Mouse (Mus musculus): Measurements from ENCODE around the gene Gm20388. TPM values are rescaled to one million over a fixed set of nuclear protein-coding genes. Genes with fewer than 3 reads are reported as not detected.

The Gm20388 gene
- polyA plus RNA-seq, 1 experiment from 2014 or later: not detected

- H3K4me1 ChIP-seq (replicated peaks): peaks cover 37% of the 10 kb centered on the region
- H3K36me3 ChIP-seq: no peaks in the 10 kb centered on the region
- H3K4me3 ChIP-seq: no peak overlapping the region
- no peak overlapping the region for H3K4me2 ChIP-seq
- no peaks in the 10 kb centered on the region for H3K9me3 ChIP-seq (replicated peaks)
- no peak overlapping the region for H3K9ac ChIP-seq
- WGBS: 83% methylated on average over 8 of the region's 8 CpGs
- H3K27me3 ChIP-seq: no peaks in the 10 kb centered on the region
- ATAC-seq (replicated peaks; ENCODE audit: insufficient number of reproducible peaks, insufficient read depth, low FRiP score, low read depth): no peak
- no peak overlapping the region for H3K27ac ChIP-seq
Observed at GRCm38 (mm10) chr8:120207364-120207763, 296.7 kb downstream of the Gm20388 start.

GRCm38 (mm10) chr8:120208113-120208512, 297.5 kb downstream of the Gm20388 start:
- no peak overlapping the region for H3K9ac ChIP-seq
- H3K36me3 ChIP-seq: no peaks in the 10 kb centered on the region
- no peak for ATAC-seq (replicated peaks; ENCODE audit: insufficient number of reproducible peaks, insufficient read depth, low FRiP score, low read depth)
- WGBS: 69% methylated on average over 11 of the region's 11 CpGs
- H3K27ac ChIP-seq: no peak overlapping the region
- no peak overlapping the region for H3K4me2 ChIP-seq
- peaks cover 33% of the 10 kb centered on the region for H3K4me1 ChIP-seq (replicated peaks)
- H3K27me3 ChIP-seq: no peaks in the 10 kb centered on the region
- no peaks in the 10 kb centered on the region for H3K9me3 ChIP-seq (replicated peaks)
- H3K4me3 ChIP-seq: no peak overlapping the region

GRCm38 (mm10) chr8:120211345-120211744, 300.7 kb downstream of the Gm20388 start:
- Histone ChIP-seq H3K4me3 (no peak overlapping the region), H3K4me1 (replicated peaks) (peaks cover 37% of the 10 kb centered on the region), H3K27ac (no peak overlapping the region), H3K4me2 (no peak overlapping the region), H3K27me3 (no peaks in the 10 kb centered on the region), H3K9ac (no peak overlapping the region), H3K36me3 (no peaks in the 10 kb centered on the region), H3K9me3 (replicated peaks) (no peaks in the 10 kb centered on the region)
- no peak for ATAC-seq (replicated peaks; ENCODE audit: insufficient number of reproducible peaks, insufficient read depth, low FRiP score, low read depth)
- WGBS: 11% methylated on average over 4 of the region's 4 CpGs

GRCm38 (mm10) chr8:120212596-120212995, 302.0 kb downstream of the Gm20388 start:
- Histone ChIP-seq H3K4me1 (replicated peaks) (peaks cover 49% of the 10 kb centered on the region), H3K27ac (no peak overlapping the region), H3K36me3 (no peaks in the 10 kb centered on the region), H3K27me3 (no peaks in the 10 kb centered on the region), H3K9ac (no peak overlapping the region), H3K4me2 (no peak overlapping the region), H3K4me3 (no peak overlapping the region), H3K9me3 (replicated peaks) (no peaks in the 10 kb centered on the region)
- WGBS: 92% methylated on average over 7 of the region's 7 CpGs
- no peak for ATAC-seq (replicated peaks; ENCODE audit: insufficient number of reproducible peaks, insufficient read depth, low FRiP score, low read depth)

- H3K27ac ChIP-seq: no peak overlapping the region
- no peak overlapping the region for H3K4me3 ChIP-seq
- H3K27me3 ChIP-seq: no peaks in the 10 kb centered on the region
- no peaks in the 10 kb centered on the region for H3K36me3 ChIP-seq
- 92% methylated on average over 3 of the region's 3 CpGs for WGBS
- H3K9me3 ChIP-seq (replicated peaks): no peaks in the 10 kb centered on the region
- no peak for ATAC-seq (replicated peaks; ENCODE audit: insufficient number of reproducible peaks, insufficient read depth, low FRiP score, low read depth)
- peaks cover 52% of the 10 kb centered on the region for H3K4me1 ChIP-seq (replicated peaks)
- H3K4me2 ChIP-seq: no peak overlapping the region
- H3K9ac ChIP-seq: no peak overlapping the region
Observed at GRCm38 (mm10) chr8:120213229-120213628, 302.6 kb downstream of the Gm20388 start.

GRCm38 (mm10) chr8:120213939-120214338, 303.3 kb downstream of the Gm20388 start:
- H3K4me1 ChIP-seq (replicated peaks): peaks cover 52% of the 10 kb centered on the region
- no peak overlapping the region for H3K4me2 ChIP-seq
- WGBS: 61% methylated on average over 5 of the region's 5 CpGs
- H3K4me3 ChIP-seq: no peak overlapping the region
- no peak overlapping the region for H3K27ac ChIP-seq
- H3K36me3 ChIP-seq: no peaks in the 10 kb centered on the region
- no peaks in the 10 kb centered on the region for H3K9me3 ChIP-seq (replicated peaks)
- no peak overlapping the region for H3K9ac ChIP-seq
- no peaks in the 10 kb centered on the region for H3K27me3 ChIP-seq
- ATAC-seq (replicated peaks; ENCODE audit: insufficient number of reproducible peaks, insufficient read depth, low FRiP score, low read depth): 0 out of 2 replicates have a peak, but pooled peaks have one; percentile 21

- WGBS: 47% methylated on average over 7 of the region's 7 CpGs
- Histone ChIP-seq H3K27me3 (no peaks in the 10 kb centered on the region; the same call in 1 of the 2 replicates), H3K9me3 (replicated peaks) (no peaks in the 10 kb centered on the region), H3K36me3 (no peaks in the 10 kb centered on the region), H3K4me2 (no peak overlapping the region), H3K9ac (no peak overlapping the region), H3K4me1 (replicated peaks) (peaks cover 49% of the 10 kb centered on the region), H3K27ac (peak overlapping the region; percentile 41), H3K4me3 (no peak overlapping the region)
- no peak for ATAC-seq (replicated peaks; ENCODE audit: insufficient number of reproducible peaks, insufficient read depth, low FRiP score, low read depth)
Observed at GRCm38 (mm10) chr8:120215416-120216141, 304.9 kb downstream of the Gm20388 start.

GRCm38 (mm10) chr8:120216855-120217830, 306.5 kb downstream of the Gm20388 start:
- Histone ChIP-seq H3K9me3 (replicated peaks) (no peaks in the 10 kb centered on the region), H3K36me3 (no peaks in the 10 kb centered on the region), H3K4me1 (replicated peaks) (peaks cover 37% of the 10 kb centered on the region), H3K27me3 (no peaks in the 10 kb centered on the region; the same call in 1 of the 2 replicates), H3K4me3 (no peak overlapping the region), H3K4me2 (0 out of 2 replicates have a peak overlapping the region, but pooled peaks have one; percentile 24), H3K9ac (peak overlapping the region; percentile 20; the same call in 1 of the 2 replicates), H3K27ac (peak overlapping the region; percentile 81)
- WGBS: 14% methylated on average over 13 of the region's 13 CpGs
- ATAC-seq (replicated peaks; ENCODE audit: insufficient number of reproducible peaks, insufficient read depth, low FRiP score, low read depth): peak; percentile 58; the same call in 1 of the 2 replicates

GRCm38 (mm10) chr8:120222548-120222947, 311.9 kb downstream of the Gm20388 start:
- H3K27ac ChIP-seq: no peak overlapping the region
- no peak for ATAC-seq (replicated peaks; ENCODE audit: insufficient number of reproducible peaks, insufficient read depth, low FRiP score, low read depth)
- 52% methylated on average over 11 of the region's 11 CpGs for WGBS
- peaks cover 13% of the 10 kb centered on the region for H3K4me1 ChIP-seq (replicated peaks)
- no peak overlapping the region for H3K4me2 ChIP-seq
- no peak overlapping the region for H3K4me3 ChIP-seq
- H3K36me3 ChIP-seq: no peaks in the 10 kb centered on the region
- H3K27me3 ChIP-seq: no peaks in the 10 kb centered on the region; the same call in 1 of the 2 replicates
- H3K9me3 ChIP-seq (replicated peaks): no peaks in the 10 kb centered on the region
- H3K9ac ChIP-seq: no peak overlapping the region

GRCm38 (mm10) chr8:120224521-120225420, 314.1 kb downstream of the Gm20388 start:
- Histone ChIP-seq H3K4me2 (no peak overlapping the region), H3K4me1 (replicated peaks) (peaks cover 23% of the 10 kb centered on the region), H3K9me3 (replicated peaks) (no peaks in the 10 kb centered on the region), H3K36me3 (no peaks in the 10 kb centered on the region), H3K27me3 (peaks cover 8% of the 10 kb centered on the region), H3K9ac (0 out of 2 replicates have a peak overlapping the region, but pooled peaks have one; percentile 18), H3K27ac (no peak overlapping the region), H3K4me3 (no peak overlapping the region)
- ATAC-seq (replicated peaks; ENCODE audit: insufficient number of reproducible peaks, insufficient read depth, low FRiP score, low read depth): no peak
- WGBS: 56% methylated on average over 11 of the region's 11 CpGs
